Mouse (Mus musculus): ENCODE measurements around the gene Calb2. TPM values are rescaled to one million over a fixed set of nuclear protein-coding genes. Genes with fewer than 3 reads are reported as not detected.

Gene Calb2
- total and polyA plus RNA-seq, 3 experiments = not detected

DNA sequence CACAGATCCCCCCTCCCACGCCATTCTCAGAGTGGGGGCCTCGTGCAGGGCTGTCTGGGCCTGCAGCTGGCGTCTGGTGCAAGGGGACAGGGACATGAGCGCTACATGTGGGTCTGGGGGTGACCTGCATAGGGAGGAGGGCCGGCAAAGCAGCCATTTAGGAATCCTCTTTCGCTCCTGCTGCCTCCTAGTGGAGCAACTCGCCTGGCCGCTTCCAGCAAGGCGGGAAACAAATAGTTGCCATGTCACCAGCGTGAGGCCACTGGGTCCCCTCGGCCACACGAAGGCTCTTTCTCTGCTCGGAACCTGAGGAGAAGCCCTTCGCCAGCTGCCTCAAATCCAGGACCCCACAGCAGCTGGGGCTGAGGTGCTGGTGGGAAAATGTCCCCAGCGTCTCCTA lies 66.3 kb downstream of the Calb2 start:
- no peak for DNase-seq (ENCODE audit: extremely low read depth)
- Histone ChIP-seq H3K9ac (ENCODE audit: insufficient read depth, low read depth) (no peak overlapping the region), H3K27ac (ENCODE audit: insufficient read depth, low read depth) (no peak overlapping the region), H3K4me2 (ENCODE audit: insufficient read depth, low read depth, poor library complexity, severe bottlenecking) (no peak overlapping the region), H3K9me3 (replicated peaks; ENCODE audit: low read length) (no peaks in the 10 kb centered on the region), H3K36me3 (replicated peaks in 1 of 2; ENCODE audit: control insufficient read depth in 1 of 2, insufficient read depth in 1 of 2, low read length in 1 of 2) (no peaks in the 10 kb centered on the region), H3K4me3 (replicated peaks in 1 of 3; ENCODE audit: low read depth in 2 of 3, low read length in 2 of 3, poor library complexity in 1 of 3) (no peak overlapping the region), H3K27me3 (replicated peaks) (peaks cover 15% of the 10 kb centered on the region), H3K4me1 (ENCODE audit: control insufficient read depth in 1 of 2, insufficient read depth in 2 of 2) (0 out of 4 replicates have a peak, but pooled peaks cover 0 to 3% of the 10 kb centered on the region in 2 experiments), H3K79me2 (replicated peaks; ENCODE audit: control insufficient read depth, extremely low read depth, insufficient read depth, poor library complexity, severe bottlenecking) (no peaks in the 10 kb centered on the region)
- in situ Hi-C loops (cut with MboI; ENCODE audit: low pct_ligation_motif_present, low pct_unique_long_range_greater_than_20kb, low sequenced_read_pairs) = no loop called here
- dilution Hi-C loops (cut with MboI; ENCODE audit: extremely low pct_ligation_motif_present, extremely low pct_unique_long_range_greater_than_20kb, low sequenced_read_pairs) = no loop called here
- TF ChIP-seq MEF2A (IDR thresholded peaks at IDR 0.05; ENCODE audit: borderline replicate concordance, low read depth, low read length) (no peak), CTCF (conservative IDR thresholded peaks at IDR 0.05 in 1 of 2, IDR thresholded peaks at IDR 0.05 in 1 of 2; ENCODE audit: low read depth in 2 of 2, low read length in 2 of 2) (0 out of 4 replicates have a peak, but pooled peaks of 1 of the 2 experiments have one; percentile 2)

DNA sequence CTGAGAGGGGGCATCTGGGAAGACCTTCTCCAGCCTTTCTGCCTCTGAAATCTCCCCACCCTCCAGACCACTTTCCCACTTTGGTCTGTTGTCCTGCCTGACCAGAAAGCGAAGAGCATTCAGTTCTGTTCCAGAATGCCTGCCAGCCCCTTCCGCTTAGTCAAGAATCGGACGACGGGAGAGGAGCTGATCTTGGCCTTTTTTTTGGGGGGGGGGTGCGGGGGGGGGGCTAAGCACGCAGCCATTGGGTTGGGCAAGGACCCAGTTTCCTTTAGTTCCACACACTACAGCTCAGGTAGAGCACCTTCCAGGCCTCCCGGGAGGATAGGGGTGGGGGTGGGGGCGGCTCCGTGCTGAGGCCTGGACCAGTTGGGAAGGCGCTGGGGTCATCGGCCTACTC lies 67.1 kb downstream of the Calb2 start, which contains the start of gene Gm21964:
TSS of gene Gm21964 (plus strand) at position 301 of the 400 bp plus-strand sequence.
- H3K27me3 ChIP-seq (replicated peaks) = peaks cover 15% of the 10 kb centered on the region
- H3K4me2 ChIP-seq (ENCODE audit: insufficient read depth, low read depth, poor library complexity, severe bottlenecking) = no peak within 1 kb of the TSS
- H3K9ac ChIP-seq (ENCODE audit: insufficient read depth, low read depth) = no peak within 1 kb of the TSS
- TF ChIP-seq ZC3H11A (IDR thresholded peaks at IDR 0.05; ENCODE audit: low read depth, low read length) = no peak
- TF ChIP-seq POLR2AphosphoS2 (IDR thresholded peaks at IDR 0.05; ENCODE audit: low read depth, low read length) = no peak
- TF ChIP-seq NELFE (IDR thresholded peaks at IDR 0.05; ENCODE audit: low read depth, low read length) = no peak
- TF ChIP-seq JUN (IDR thresholded peaks at IDR 0.05; ENCODE audit: insufficient read depth, low read depth, low read length) = no peak
- TF ChIP-seq SMC3 (IDR thresholded peaks at IDR 0.05; ENCODE audit: low read depth, low read length) = no peak
- TF ChIP-seq CTCF (conservative IDR thresholded peaks at IDR 0.05 in 1 of 2, IDR thresholded peaks at IDR 0.05 in 1 of 2; ENCODE audit: low read depth in 2 of 2, low read length in 2 of 2) = no peak
- no peak for TF ChIP-seq SIN3A (IDR thresholded peaks at IDR 0.05; ENCODE audit: low read length)
- no peak for TF ChIP-seq NRF1 (IDR thresholded peaks at IDR 0.05; ENCODE audit: low read depth, low read length)
- TF ChIP-seq MAFK (IDR thresholded peaks at IDR 0.05; ENCODE audit: insufficient replicate concordance, low read length) = no peak
- TF ChIP-seq KAT2A (IDR thresholded peaks at IDR 0.05; ENCODE audit: insufficient replicate concordance, low read length) = no peak
- TF ChIP-seq IRF4 (IDR thresholded peaks at IDR 0.05; ENCODE audit: low read depth, low read length) = no peak
- no peak for TF ChIP-seq ETS1 (conservative IDR thresholded peaks at IDR 0.05; ENCODE audit: low read depth, low read length)
- TF ChIP-seq RCOR1 (conservative IDR thresholded peaks at IDR 0.05; ENCODE audit: low read depth, low read length) = no peak
- TF ChIP-seq MXI1 (IDR thresholded peaks at IDR 0.05; ENCODE audit: low read depth, low read length) = no peak
- no peak for TF ChIP-seq E2F4 (IDR thresholded peaks at IDR 0.05; ENCODE audit: insufficient replicate concordance, low read depth, low read length)
- no peak for TF ChIP-seq ZKSCAN1 (IDR thresholded peaks at IDR 0.05; ENCODE audit: borderline replicate concordance, low read depth, low read length)
- no peak for TF ChIP-seq GABPA (IDR thresholded peaks at IDR 0.05; ENCODE audit: insufficient replicate concordance, low read depth, low read length)
- no peak for TF ChIP-seq ELF1 (IDR thresholded peaks at IDR 0.05; ENCODE audit: low read depth, low read length)
- TF ChIP-seq UBTF (IDR thresholded peaks at IDR 0.05; ENCODE audit: low read depth, low read length) = no peak
- in situ Hi-C loops (cut with MboI; ENCODE audit: low pct_ligation_motif_present, low pct_unique_long_range_greater_than_20kb, low sequenced_read_pairs) (no loop called here), dilution Hi-C loops (cut with MboI; ENCODE audit: extremely low pct_ligation_motif_present, extremely low pct_unique_long_range_greater_than_20kb, low sequenced_read_pairs) (no loop called here)
- H3K4me1 ChIP-seq (ENCODE audit: control insufficient read depth in 1 of 2, insufficient read depth in 2 of 2) = no peaks in the 10 kb centered on the region
- no peak for DNase-seq (ENCODE audit: extremely low read depth)
- no peaks in the 10 kb centered on the region for H3K79me2 ChIP-seq (replicated peaks; ENCODE audit: control insufficient read depth, extremely low read depth, insufficient read depth, poor library complexity, severe bottlenecking)
- no peaks in the 10 kb centered on the region for H3K9me3 ChIP-seq (replicated peaks; ENCODE audit: low read length)
- no peaks in the 10 kb centered on the region for H3K36me3 ChIP-seq (replicated peaks in 1 of 2; ENCODE audit: control insufficient read depth in 1 of 2, insufficient read depth in 1 of 2, low read length in 1 of 2)
- no peak within 1 kb of the TSS for H3K4me3 ChIP-seq (replicated peaks in 1 of 3; ENCODE audit: low read depth in 2 of 3, low read length in 2 of 3, poor library complexity in 1 of 3)
- no peak within 1 kb of the TSS for H3K27ac ChIP-seq (ENCODE audit: insufficient read depth, low read depth)

Measured in CH12.LX (cell line).